Mouse (Mus musculus) cortical plate, adult 2 months (tissue): Measurements from ENCODE around the gene Prdx2.

ENCODE experiments used
- CTCF ChIP-seq: fragments of 200-500 bp; IDR thresholded peaks from 2 replicates; pipeline ENCODE4 v1.5.1; 2011; ENCODE audit warnings: mild to moderate bottlenecking, control low read depth, low read length; ENCODE audit not compliant: insufficient read depth; ENCODE audit errors: extremely low read depth
- POLR2A ChIP-seq: fragments of 200-500 bp; IDR thresholded peaks from 2 replicates; pipeline ENCODE4 v1.6.1; 2011; ENCODE audit warnings: mild to moderate bottlenecking, low read length, control low read depth; ENCODE audit not compliant: insufficient read depth; ENCODE audit errors: extremely low read depth

GRCm38 (mm10) chr8:85021514-85022055, 52.2 kb downstream of the Prdx2 start:
- TF ChIP-seq POLR2A (no peak), CTCF (no peak)
